Mouse (Mus musculus): Measurements from ENCODE around the gene Cep19. TPM values are rescaled to one million over a fixed set of nuclear protein-coding genes. Genes with fewer than 3 reads are reported as not detected.
"Not testable (repeated sequence)": the region's sequence is repeated elsewhere in the genome, so short reads cannot be mapped to it uniquely, and the experiment has no call there.

Cep19 gene
- 10 to 100 TPM; 10.1 to 10.5 TPM for total RNA-seq (2021)

DNA sequence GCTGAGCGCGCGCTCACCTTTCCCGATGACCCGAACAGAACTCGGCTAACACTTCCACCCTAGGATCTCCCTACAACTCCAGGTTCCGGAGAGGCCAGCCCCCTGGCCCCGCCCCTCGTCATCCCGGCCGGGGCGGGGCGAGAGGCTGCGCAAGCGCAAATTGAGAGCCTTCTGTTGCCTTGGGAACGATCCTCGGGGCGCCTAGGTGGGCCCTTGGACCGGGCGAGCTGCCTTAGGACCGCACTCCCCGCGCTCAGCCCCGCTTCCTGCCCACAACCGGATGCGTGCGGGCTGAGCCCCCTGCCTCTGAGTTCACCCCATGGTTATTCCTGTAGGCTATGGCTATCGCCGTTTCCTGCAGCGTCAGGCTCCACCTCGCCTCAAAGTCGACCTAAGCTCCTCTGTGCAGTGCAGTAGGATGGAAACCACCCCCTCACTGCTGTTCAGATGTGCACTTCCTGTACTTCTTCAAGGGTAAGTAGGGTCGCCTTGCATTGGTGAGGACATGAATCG, at the start of gene Cep19, which contains the start of gene Pigx:
Gene Cep19 (plus strand): TSS at position 163 of the 513 bp plus-strand sequence.
Gene Pigx (minus strand): TSS at position 103 of the 513 bp plus-strand sequence.
- peak; percentile 88 to 93 for DNase-seq
- intact Hi-C loops (cut with DNase I), result no loop called here

DNA sequence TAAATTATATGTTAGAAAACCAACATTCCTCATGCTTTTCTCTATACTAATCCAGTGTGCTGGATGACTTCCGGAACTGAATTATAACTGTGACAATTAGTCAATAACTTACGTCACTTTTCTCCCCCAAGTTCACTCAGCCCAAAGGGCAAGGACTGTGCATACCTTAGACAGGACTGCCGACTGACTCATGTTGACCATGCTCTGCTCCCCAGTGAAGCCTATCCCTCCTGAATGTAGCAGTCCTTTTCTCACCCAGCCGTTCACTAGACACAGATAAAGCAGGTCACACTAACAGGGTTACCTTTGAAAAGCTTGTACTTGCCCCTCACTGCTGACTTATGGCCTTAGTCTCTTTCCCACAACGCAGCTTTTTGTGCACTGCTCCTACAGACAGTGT, 40.8 kb upstream of the Cep19 start:
- intact Hi-C loops (cut with DNase I), result no loop called here
- no peak for DNase-seq

DNA sequence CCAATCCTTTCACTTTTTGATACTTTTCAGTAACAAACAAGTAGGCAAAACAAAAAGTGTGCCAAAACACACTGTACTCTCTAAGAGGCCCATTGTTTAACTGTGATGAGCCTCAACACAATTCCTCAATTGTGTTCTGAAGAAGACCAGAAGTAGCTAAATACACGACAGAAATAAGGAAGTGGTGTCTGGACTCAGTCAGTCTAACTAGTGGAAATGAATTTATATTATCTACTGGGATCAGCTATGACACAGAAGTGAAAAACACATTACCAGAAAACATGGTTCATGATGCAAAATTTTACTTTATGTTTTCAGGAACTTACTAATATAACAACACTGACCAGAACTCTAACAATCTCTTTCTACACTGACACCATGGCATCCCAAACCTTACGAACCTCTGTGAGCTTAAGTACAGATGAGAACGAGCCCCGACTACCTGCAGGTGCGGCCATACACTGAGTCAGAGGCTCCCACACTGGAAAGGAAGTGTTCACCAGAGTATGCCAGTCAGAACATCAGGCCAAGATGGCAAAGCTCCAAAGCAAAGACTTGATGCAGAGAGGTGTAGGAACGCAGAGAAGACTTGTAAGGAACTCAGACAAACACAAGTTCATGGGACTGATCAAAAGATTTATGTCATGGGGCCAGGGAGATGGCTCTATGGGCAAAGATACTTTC, 39.6 kb upstream of the Cep19 start:
- intact Hi-C loops (cut with DNase I), result no loop called here
- DNase-seq, result peak in 1 of 2 experiments; percentile 8

DNA sequence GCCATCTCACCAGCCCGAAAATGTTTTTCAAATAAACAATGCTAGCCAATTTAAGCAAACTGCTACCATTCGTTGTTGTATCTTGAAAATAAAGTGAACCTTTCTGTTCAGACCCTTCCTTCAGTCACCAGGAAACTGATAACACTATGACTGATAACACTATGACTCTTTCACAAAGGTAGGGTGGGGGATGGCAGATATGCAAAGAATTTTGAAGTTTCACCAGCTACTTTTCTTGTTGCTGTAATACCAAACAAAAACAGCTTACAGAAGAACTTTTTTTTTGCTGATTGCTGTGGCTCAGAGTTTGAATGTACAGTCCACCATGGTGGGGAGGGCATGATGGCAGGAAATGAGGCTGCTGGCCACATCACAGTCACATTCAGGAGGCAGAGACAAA, 37.4 kb upstream of the Cep19 start:
- intact Hi-C loops (cut with DNase I), result loop anchor here (2.0 kb wide), 1 partner anchor 15 kb away; no protein-coding TSS in a partner anchor
- no peak for DNase-seq

DNA sequence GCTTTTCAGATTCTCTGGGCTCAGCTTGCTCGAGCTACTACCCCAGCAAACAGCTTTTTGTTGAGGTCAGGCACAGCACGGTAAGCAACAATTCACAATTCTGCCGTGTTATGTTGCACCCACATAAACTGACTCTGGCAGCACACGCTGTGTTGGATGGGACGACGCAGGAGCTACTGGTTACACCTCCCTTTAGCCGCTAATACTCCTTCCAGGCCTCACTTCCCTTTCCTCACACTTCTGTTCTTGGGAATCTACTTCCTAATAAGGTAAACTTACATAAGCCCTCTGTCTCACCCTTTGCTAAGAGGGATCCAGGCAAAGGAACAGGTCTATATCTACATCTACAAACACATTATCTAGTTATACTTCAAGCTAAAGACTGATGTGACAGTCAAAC, 35.7 kb upstream of the Cep19 start:
- no peak for DNase-seq
- intact Hi-C loops (cut with DNase I), result loop anchor here (2.0 kb wide), 1 partner anchor 13 kb away; no protein-coding TSS in a partner anchor

DNA sequence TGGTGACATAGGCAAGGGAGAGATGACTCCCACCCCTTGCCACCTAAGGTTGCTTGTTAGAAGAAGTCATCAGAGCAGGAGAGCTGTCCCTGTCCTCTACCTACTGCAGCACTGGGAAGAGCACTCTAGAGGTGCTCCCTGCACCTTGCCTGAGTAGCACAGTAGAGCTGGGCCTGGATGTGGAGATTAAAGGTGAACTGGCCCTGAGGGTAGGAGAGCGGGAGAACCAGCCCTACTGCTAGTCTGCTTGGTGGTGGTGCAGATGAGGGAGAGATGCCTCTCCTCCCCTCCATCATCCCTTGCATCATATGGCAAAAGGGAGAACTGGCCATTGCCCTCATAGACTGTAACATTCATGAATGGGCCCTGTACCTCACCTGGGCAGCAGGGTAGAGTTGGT, 32.7 kb upstream of the Cep19 start:
- intact Hi-C loops (cut with DNase I), result no loop called here
- DNase-seq, result no peak

DNA sequence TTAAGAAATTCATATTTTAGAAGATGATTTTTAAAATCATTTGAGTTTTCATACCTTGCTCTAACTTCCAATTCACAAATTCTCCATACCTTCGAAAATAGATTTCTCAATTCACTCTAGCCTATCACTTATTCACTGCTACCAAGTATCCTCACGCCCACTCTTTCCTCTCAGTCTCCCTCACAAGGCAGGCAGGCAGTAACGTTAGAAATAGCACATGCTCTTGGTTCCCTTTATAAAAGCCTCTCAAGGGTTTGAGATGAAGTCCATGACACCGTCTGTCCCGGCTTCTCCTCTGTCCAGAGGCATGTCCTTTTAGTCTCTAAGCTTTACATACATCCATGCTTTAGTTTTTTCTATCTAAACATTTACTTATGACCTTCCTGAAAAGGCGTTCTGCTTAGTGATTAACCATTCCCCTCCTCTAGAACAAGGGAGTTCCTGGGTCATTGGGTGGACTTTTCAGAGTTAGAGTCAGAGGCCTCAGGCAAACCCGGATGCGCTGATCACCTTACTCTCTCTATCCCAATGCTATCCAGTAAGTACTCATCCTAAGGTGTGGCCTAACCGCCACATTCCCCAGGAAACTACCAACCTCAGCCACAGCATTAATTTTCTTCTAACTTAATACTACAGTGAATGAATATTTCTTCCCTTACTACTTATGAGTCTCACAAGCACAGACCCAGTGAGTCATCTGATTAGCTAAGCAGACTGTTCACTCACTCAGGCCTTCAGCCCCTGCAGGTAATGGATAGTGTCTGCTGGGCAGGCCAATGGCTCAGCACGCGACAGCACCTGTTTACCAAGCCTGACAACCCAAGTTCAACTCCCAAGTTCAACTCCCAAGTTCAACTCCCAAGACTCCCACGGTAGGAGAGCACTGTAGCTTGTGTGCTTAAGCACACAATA, 31.0 kb upstream of the Cep19 start:
- intact Hi-C loops (cut with DNase I), result no loop called here
- no peak for DNase-seq

DNA sequence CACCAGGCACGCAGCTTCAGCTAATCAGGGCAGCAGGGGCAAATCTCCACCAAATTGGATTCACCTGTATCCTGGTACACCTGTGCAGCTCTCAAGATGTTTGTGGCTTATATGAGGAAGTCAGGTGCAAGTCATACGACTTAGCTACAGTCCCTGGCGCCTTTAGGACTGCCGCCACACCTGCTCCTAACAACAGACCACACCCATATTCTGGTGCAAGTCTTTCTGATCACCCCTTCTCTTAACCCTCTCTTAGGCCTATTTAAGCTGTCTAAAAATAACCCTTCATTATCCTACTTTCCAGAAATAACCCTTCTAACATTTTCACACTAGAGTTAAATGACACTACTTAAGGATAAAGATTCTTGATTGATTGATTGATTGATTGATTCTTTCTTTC, 29.5 kb upstream of the Cep19 start:
- intact Hi-C loops (cut with DNase I), result not testable (repeated sequence)

DNA sequence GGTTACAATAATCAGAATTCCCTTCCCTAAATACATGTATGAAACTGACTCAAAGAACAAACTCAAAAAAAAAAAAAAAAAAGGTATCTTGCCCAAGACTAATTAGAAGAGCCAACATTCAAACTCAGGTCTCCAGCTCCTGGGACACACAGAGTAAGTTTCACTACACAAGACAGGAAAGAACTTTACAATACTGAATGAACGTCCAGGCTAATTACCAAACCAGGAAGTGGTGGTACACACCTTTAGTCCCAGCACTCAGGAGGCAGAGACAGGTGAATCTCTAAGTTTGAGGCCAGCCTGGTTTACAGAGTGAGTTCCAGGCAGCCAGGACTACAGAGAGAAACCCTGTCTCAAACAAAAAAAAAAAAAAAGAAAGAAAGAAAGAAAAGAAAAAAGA, 23.8 kb upstream of the Cep19 start:
- intact Hi-C loops (cut with DNase I), result loop anchor here (2.0 to 5.0 kb wide), 3 partner anchors 13 to 128 kb away; partner anchors contain the start of genes 0610012G03Rik, Ncbp2 and Senp5
- DNase-seq, result no peak

More for the DNA sequence above, 29.5 kb upstream of the Cep19 start:
- DNase-seq, result not testable (repeated sequence)

DNA sequence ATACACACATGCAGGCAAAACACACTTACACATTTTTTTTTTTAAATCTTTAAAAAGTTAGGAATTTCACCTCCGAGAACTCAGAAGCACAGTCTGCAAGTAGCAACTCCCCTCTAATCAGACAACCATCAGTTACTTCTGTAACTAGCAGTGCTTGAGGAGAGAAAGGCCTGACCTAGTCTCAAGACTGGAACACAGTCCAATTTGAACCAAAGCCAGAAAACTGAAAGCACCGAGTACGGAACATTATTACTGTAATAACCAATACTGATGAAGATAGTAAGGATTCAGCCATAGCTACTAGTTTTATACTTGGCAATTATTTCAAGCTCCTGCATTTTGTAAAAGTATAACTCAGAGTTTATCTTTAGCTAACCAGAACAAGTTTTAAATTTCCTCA, 23.2 kb upstream of the Cep19 start:
- DNase-seq, result no peak
- intact Hi-C loops (cut with DNase I), result loop anchor here (2.0 to 5.0 kb wide), 3 partner anchors 14 to 129 kb away; partner anchors contain the start of genes 0610012G03Rik, Ncbp2 and Senp5

DNA sequence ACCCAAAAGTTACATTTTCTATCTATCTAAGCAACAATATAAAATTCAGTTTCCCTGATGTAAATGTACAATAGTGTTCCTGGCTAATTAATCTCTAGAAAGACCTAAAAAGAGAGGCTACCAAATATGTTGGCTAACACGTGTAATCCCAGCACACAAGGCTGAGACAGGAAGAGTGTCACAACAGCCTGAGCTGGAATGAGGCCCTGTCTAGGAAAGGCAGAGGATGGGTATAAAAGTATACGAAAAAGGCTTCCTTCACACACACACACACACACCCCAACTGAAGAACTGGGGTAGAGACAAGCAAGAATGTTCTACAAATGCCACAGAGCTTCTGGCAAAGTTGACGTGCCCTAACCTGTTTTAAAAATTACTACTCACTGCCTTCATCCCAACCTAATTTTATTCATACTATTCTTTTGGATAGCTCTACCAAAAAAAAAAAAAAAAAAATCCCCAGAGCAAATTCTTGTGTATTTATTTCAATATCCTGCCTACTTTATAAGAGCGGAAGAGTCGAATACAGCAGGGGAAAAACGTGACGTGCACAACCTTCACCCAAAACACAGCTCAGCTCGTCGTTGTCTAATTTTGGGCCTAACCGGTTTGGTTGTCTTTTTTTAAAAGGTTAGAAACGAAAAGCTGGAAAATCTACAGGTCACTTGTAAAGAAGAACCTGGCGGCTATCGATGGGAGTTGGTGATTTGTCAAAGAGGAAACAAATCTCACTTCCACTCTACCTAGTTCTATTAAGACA, 21.8 kb upstream of the Cep19 start:
- DNase-seq, result no peak
- intact Hi-C loops (cut with DNase I), result loop anchor here (2.0 to 5.0 kb wide), 3 partner anchors 15 to 131 kb away; partner anchors contain the start of genes 0610012G03Rik, Ncbp2 and Senp5

DNA sequence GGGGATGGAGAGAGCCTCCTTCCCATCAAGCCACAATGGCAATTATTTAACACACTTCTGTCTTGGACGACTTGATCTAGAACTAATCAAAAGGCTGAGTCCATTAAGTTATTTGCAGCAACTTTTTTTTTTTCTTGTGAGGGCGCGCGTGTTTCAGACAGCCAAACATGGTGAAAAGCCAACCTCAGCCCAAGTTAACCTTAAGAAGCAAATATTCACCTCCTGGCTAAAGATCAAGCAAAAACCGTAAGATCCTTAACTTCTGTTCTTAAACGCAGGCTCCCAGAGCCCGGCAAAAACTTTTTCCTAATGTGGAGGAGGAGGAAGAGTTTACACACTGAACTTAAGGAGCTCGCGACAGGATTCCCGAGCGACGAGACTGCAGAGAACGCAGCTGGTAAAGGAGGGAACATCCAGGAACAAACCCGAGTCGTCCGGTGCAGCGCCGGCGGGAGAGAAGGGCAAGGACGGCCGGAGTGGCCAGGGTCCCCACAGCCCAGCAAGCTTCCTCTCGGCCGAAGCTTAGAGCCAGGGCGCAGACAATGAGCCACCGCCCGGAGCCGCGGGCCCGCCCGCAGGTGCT, 21.1 kb upstream of the Cep19 start:
- intact Hi-C loops (cut with DNase I), result loop anchor here (5.0 kb wide), 1 partner anchor 131 kb away; the partner anchor contains the start of genes 0610012G03Rik and Ncbp2
- peak in 1 of 2 experiments; percentile 22 for DNase-seq

DNA sequence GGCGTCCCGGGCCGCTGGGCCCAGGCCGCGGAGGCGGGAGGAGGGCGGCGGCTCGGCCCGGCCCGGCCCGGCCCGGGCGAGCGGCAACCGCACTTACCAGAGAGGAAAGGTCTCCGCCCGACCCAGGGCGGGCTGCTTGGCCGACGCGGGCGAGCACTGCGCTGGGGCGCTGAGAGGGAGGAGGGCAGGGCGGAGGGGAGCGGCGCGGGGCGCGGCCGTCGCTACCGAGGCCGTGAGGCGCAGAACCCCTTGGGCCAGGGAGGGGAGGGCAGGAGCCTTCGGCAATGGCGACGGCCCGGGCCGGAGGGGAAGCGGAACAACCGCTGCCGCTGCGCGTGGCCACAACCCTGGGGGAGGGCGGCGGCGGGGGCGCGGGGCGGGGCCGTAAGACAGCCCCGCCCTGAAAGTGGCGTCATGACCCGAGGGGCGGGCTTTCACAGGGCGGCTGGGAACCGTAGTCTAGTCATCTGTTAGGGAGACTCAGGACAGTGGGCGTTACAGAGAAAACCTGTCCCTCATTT, 20.5 kb upstream of the Cep19 start, which contains the start of gene Pak2:
Gene Pak2 (minus strand): TSS at position 352 of the 521 bp plus-strand sequence.
- intact Hi-C loops (cut with DNase I), result loop anchor here (5.0 kb wide), 1 partner anchor 132 kb away; the partner anchor contains the start of genes 0610012G03Rik and Ncbp2
- DNase-seq, result peak; percentile 85 to 93

DNA sequence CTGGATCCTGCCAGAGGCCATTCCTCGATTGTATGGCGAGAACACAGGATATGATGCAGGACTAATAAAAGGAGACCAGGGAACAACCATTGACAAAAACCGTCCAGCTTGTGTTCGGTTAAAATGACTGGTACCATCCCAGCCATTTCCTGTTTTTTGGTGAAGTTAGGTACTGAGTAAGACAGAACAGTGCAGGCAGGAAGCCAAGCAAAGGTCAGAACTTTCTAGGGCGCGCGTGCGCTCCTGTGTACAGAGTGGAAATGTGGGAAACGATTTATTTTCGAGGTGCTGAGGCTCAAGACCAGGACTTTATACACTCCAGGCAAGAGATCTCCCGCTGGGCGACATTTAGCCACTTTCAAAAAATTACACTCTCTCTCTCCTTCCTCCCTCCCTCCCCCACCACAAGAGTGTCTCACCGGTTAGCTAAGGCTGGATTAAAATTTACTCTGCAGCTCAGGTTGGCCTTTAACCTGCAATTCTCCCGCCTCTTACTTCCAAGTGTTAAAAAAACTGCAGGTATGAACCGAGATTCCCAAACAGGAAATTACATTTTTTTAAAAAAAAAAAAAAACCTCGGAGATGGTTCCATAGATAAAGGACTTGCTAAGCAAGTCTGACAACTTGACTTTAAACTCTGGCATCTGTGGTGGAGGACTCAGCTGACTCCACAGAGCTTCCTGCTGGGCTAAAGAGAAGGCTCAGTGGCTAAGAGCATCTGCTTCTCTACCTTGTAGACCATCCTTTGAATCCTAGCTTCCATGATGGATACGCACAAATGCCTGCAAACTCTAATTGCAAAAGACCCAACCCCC, 11.8 kb upstream of the Cep19 start:
- intact Hi-C loops (cut with DNase I), result no loop called here
- DNase-seq, result peak; percentile 13 to 33

DNA sequence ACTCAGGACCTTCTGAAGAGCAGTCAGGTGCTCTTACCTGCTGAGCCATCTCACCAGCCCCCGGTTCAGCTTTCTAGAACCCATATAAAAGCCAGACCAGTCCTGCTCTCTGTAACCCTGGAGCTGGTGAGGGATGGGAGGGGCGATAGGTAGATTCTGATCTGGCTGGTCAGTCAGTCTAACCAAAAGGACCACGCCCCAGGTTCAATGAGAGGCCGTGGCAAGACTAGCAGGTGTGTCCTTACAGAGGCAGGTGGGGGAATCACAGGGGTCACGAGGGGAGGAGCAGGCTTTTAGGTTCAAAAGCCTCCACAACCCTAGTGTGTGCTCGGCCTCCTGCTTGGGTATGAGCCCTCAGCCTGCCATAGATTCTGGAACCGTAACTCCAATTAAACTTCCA, 8.1 kb upstream of the Cep19 start:
- no peak for DNase-seq
- intact Hi-C loops (cut with DNase I), result no loop called here

DNA sequence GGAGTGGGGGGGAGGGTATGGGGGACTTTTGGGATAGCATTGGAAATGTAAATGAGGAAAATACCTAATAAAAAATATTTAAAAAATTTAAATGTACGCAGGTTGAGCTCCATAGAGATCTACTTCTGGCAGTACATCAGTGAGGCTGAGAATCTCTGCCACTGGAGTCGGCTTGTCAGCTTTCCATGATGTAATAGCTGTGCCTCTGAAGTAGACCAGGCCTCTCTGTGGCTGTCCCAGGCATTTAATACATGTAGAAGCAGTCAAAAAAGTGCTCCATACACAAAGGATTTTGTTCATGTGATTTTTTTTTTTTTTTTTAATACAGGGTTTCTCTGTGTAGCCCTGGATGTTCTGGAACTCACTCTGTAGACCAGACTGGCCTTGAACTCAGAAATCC, 1.8 kb upstream of the Cep19 start:
- intact Hi-C loops (cut with DNase I); DNase-seq: not testable (repeated sequence)

DNA sequence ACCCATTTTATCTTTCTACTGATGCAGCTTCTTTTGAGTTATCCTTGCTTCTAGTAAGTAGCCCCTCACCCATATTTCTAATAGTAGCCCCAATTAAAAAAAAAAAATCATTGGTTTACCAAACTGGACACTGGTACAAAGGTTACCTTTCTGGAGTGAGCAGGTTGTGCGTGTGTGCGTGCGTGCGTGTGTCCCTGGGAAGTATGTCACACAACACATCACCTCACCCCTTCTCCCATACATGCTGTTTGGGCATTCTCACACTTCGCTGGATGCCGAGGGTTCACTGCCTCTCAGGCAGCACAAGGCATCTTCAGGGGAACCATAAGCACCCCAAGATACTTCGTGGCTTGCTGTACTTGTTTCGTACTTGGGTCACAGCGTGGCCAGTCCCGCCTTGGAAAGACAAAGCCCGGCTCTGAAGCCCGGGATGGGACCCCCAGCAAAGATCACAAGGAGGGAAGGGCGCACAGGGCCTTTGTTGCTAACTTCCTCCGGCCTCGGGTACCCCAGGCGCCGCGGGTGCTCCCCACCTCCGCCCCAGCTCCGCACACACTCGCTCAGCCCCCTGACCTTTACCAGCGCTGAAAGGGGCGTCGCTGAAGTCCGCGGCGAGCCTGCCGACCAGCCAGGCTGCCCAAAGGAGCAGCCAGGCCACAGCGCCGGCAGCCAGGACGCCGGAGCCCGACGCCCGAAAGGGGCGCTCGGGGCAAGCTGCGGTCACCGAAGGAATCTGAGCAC, 533 bp upstream of the Cep19 start:
- no peak for DNase-seq
- intact Hi-C loops (cut with DNase I), result no loop called here

DNA sequence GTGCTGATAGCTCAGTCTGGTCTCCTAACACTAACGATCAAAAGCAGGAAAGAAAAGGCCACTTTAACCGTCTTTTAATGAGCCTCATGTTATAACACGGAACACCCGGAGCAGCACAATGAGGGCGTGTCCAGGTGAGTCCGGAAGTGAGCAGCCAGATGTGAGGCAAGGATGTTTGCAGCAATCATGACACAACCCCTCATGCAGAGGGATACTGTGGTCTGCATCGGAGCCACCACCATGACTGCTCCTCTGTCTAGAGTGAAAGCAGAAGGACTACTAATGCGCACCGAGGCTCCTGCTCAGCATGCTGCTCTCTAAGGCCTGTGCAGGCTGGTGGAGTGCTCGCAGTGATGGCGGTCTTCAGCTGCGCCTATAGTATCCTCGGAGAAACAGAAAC, 2.7 kb downstream of the Cep19 start:
- intact Hi-C loops (cut with DNase I), result no loop called here
- DNase-seq, result no peak

Measured in heart, postnatal 36 days (tissue).